Mouse (Mus musculus): ENCODE data around the gene Mis12. TPM values are rescaled to one million over a fixed set of nuclear protein-coding genes. Genes with fewer than 3 reads are reported as not detected.

Gene Mis12
- total RNA-seq (2012; rRNA removed) (27.5 and 34.0 TPM in 2 replicates), polyA plus RNA-seq (2012; ENCODE audit: insufficient read depth in 1 of 2, insufficient read length in 2 of 2, low read depth in 1 of 2, low replicate concordance in 2 of 2, missing spikeins in 1 of 2) (10 to 100 TPM in 1 of 2 experiments, not detected in 1; 17.2 TPM)

DNA sequence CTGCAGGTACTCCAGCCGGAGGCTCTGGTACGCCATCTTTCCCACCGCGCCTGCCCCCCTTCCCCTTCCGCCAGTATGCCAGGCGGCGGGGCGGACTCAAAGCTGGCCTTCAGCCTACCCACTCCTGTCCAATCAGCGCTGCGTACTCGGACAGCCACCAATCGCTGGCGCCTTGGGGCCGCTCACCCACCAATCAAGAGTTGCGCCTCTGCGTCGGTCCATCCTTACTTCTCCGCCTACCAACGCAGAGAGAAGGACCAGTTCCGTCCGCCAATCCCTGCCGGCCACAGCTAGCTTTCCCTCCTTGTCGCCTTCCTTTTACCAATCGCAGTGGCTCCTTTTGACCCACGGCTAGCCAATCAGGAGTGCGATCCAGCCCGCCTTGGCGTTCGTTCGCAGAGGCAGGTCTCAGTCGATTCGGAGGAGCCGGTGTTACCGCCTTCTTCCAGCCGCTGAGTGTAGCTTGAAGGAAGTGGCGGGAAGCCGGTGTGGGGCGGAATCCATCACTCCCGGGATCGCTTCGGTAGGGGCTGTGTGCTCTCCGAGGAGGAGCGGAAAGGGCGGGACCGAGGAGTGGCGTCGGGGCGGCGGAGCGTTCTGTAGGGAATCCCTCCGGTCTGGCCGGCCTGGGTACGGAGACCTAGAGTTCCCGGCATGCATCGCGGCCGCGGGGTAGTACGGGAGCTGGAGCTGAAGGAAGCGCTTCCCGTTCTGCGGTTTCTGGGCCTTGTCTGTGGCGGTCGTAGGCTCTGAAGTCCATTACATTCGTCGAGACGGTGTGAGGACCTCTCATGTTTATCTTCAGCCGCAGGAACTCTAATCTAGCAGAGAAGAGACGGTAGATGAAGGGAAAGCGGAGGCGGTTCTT, at the start of gene Mis12, which contains the start of gene Derl2:
Mis12 (plus strand) TSS at position 411 of the 868 bp plus-strand sequence.
Derl2 (minus strand) TSS at position 641 of the 868 bp plus-strand sequence.
- peak within 1 kb of the TSS; percentile 80 to 84 for H3K4me3 ChIP-seq (ENCODE audit: control insufficient read depth in 1 of 2, insufficient read depth in 1 of 2, low read depth in 2 of 2, low read length in 2 of 2)
- no peaks in the 10 kb centered on the region for H3K9me3 ChIP-seq (replicated peaks; ENCODE audit: insufficient read depth, low read length)
- H3K4me1 ChIP-seq (ENCODE audit: control insufficient read depth in 1 of 2, insufficient read depth in 2 of 2, low read length in 2 of 2), result peaks cover 0 to 18% of the 10 kb centered on the region in 2 experiments; a peak in 3 of 4 replicates
- H3K79me2 ChIP-seq (ENCODE audit: control insufficient read depth, insufficient read depth, low read length, poor library complexity), result peaks cover 56% of the 10 kb centered on the region
- TF ChIP-seq ZNF384 (IDR thresholded peaks at IDR 0.05; ENCODE audit: low read depth, low read length) (no peak), TCF12 (IDR thresholded peaks at IDR 0.05; ENCODE audit: low read depth, low read length) (peak; percentile 81), ELF1 (IDR thresholded peaks at IDR 0.05; ENCODE audit: low read depth, low read length) (peak; percentile 96), TAL1 (IDR thresholded peaks at IDR 0.05; ENCODE audit: low read length) (peak; percentile 29), MXI1 (IDR thresholded peaks at IDR 0.05; ENCODE audit: low read depth, low read length) (peak; percentile 65), EP300 (IDR thresholded peaks at IDR 0.05; ENCODE audit: low read depth in 1 of 2, low read length in 2 of 2) (peak in 1 of 2 experiments; percentile 56; a peak in 2 of 4 replicates), GABPA (IDR thresholded peaks at IDR 0.05; ENCODE audit: low read depth, low read length) (no peak), TBP (IDR thresholded peaks at IDR 0.05; ENCODE audit: low read depth, low read length) (peak; percentile 67), GATA1 (IDR thresholded peaks at IDR 0.05; ENCODE audit: low read depth, low read length) (0 out of 2 replicates have a peak, but pooled peaks have one; percentile 9), MAX (IDR thresholded peaks at IDR 0.05; ENCODE audit: low read length) (peak; percentile 55), MEF2A (IDR thresholded peaks at IDR 0.05; ENCODE audit: extremely low read depth, insufficient replicate concordance, low read depth, low read length, poor library complexity, severe bottlenecking) (no peak), ETS1 (IDR thresholded peaks at IDR 0.05; ENCODE audit: low read depth, low read length) (no peak), CHD2 (IDR thresholded peaks at IDR 0.05; ENCODE audit: low read length) (peak; percentile 94), HCFC1 (IDR thresholded peaks at IDR 0.05; ENCODE audit: low read depth, low read length) (peak; percentile 91), POLR2AphosphoS2 (IDR thresholded peaks at IDR 0.05; ENCODE audit: low read length) (peak; percentile 95), KAT2A (conservative IDR thresholded peaks at IDR 0.05; ENCODE audit: low read depth, low read length) (peak; percentile 91), ZMIZ1 (IDR thresholded peaks at IDR 0.05; ENCODE audit: low read depth, low read length) (peak; percentile 37; the same call in 1 of the 2 replicates), POLR2A (IDR thresholded peaks at IDR 0.05; ENCODE audit: control insufficient read depth in 1 of 2, insufficient read depth in 1 of 2, low read depth in 1 of 2, low read length in 2 of 2, poor library complexity in 1 of 2) (peak; percentile 0 to 95; a peak in 3 of 4 replicates), MYC (IDR thresholded peaks at IDR 0.05; ENCODE audit: low read depth, low read length) (0 out of 2 replicates have a peak, but pooled peaks have one; percentile 42), MAZ (IDR thresholded peaks at IDR 0.05; ENCODE audit: low read depth, low read length) (0 out of 2 replicates have a peak, but pooled peaks have one; percentile 48), POLR2AphosphoS5 (IDR thresholded peaks at IDR 0.05; ENCODE audit: borderline replicate concordance, low read depth, low read length) (no peak), NELFE (IDR thresholded peaks at IDR 0.05; ENCODE audit: low read depth, low read length) (peak; percentile 81), SIN3A (IDR thresholded peaks at IDR 0.05; ENCODE audit: low read length) (peak; percentile 89), E2F4 (IDR thresholded peaks at IDR 0.05; ENCODE audit: borderline replicate concordance, low read depth, low read length) (peak; percentile 92; the same call in 1 of the 2 replicates), NRF1 (IDR thresholded peaks at IDR 0.05; ENCODE audit: insufficient read depth, low read depth, low read length, poor library complexity, severe bottlenecking) (peak; percentile 64)
- H3K27ac ChIP-seq (ENCODE audit: control insufficient read depth, low read depth, low read length), result peak within 1 kb of the TSS; percentile 87
- H3K36me3 ChIP-seq (ENCODE audit: control insufficient read depth in 1 of 2, insufficient read depth in 2 of 2, low read length in 2 of 2), result peaks cover 11 to 29% of the 10 kb centered on the region in 2 experiments
- H3K27me3 ChIP-seq (ENCODE audit: control insufficient read depth in 1 of 2, insufficient read depth in 2 of 2, low read length in 2 of 2), result no peaks in the 10 kb centered on the region
- peak; percentile 100 for DNase-seq (ENCODE audit: low read depth, low spot score)
- peak within 1 kb of the TSS; percentile 86 for H3K9ac ChIP-seq (ENCODE audit: control insufficient read depth, low read depth, low read length, poor library complexity, severe bottlenecking)

Measured in MEL (cell line).